Mouse (Mus musculus): ENCODE measurements around the gene Pank4.

DNA sequence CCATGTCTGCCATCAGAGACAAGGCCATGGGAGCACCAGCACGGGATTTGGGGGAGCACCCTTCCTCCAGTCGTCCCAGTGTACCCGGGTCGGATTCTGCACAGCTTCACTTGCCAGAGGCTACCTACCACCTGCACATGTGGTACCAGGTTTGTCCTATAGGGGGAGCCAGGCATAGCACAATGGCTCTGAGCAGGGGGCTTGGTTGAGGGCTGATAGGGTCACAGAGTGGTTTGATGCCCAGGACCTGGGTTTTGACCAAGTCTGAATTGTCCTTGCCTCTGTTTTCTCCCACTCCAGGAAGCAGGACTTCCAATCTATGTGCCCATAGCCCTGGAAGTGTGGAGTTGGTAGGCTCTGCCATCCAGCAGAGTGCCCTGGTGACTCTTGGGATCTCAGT lies 38.5 kb upstream of the Pank4 start:
- TF ChIP-seq POLR2A (IDR thresholded peaks at IDR 0.05; ENCODE audit: extremely low read depth, insufficient read depth, low read length), result no peak
- TF ChIP-seq CTCF (IDR thresholded peaks at IDR 0.05; ENCODE audit: low read depth, low read length), result peak; percentile 69

All from liver, adult 2 months (tissue).